Mouse (Mus musculus) heart, adult 2 months (tissue): ENCODE data around the gene Dcst2.

ENCODE experiments used
- CTCF ChIP-seq: fragments of 200-600 bp; IDR thresholded peaks from 2 replicates; pipeline ENCODE4 v1.8.1; 2022; ENCODE audit warnings: antibody characterized with exemption, mild to moderate bottlenecking, moderate library complexity
- EP300 ChIP-seq: fragments of 200-500 bp; IDR thresholded peaks from 2 replicates; pipeline ENCODE4 v1.6.1; 2011; ENCODE audit warnings: low read depth, low read length, control low read depth; ENCODE audit not compliant: insufficient read depth
- POLR2A ChIP-seq: fragments of 200-500 bp; IDR thresholded peaks from 2 replicates; pipeline ENCODE4 v1.6.1; 2011; ENCODE audit warnings: mild to moderate bottlenecking, low read depth, low read length, control low read depth; ENCODE audit not compliant: insufficient read depth

DNA sequence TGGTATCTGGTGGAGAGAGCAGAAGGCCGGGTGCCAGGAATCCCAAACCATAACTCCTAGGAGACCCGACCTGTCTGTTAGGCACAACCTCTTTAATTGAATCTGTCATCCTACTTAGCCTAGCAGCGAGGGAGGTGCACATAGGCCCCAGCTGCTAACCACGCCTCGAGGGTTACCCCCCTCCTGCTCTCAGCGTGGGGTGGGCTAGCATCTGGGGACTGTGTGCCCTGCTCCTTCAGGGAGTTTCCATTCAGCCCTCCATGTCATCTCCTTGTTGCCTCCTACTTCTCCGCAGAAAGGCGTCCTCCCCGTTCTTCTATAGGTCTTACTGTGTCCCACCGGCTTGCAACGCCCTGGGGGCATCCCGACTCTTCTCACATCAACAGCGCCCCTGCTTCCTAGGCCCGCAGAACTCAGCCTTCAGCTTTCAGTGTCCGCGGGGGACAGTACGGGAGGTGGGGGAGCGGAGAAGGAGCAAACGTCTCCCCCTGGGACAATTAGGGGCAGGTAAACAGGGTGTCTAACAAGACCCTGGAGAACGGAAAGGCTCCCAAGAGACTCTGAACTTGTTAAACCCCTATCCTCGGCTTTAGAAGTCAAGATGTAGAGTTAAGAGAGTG is 42.7 kb upstream of the Dcst2 start:
- TF ChIP-seq CTCF: no peak
- no peak for TF ChIP-seq POLR2A
- TF ChIP-seq EP300: no peak
